Mouse (Mus musculus): ENCODE results near the gene Rhot2. TPM values are rescaled to one million over a fixed set of nuclear protein-coding genes. Genes with fewer than 3 reads are reported as not detected.
"Not testable (repeated sequence)": the region's sequence is repeated elsewhere in the genome, so short reads cannot be mapped to it uniquely, and the experiment has no call there.

The Rhot2 gene
- polyA plus RNA-seq, 1 experiment from 2014 or later, result 20.6 TPM

DNA sequence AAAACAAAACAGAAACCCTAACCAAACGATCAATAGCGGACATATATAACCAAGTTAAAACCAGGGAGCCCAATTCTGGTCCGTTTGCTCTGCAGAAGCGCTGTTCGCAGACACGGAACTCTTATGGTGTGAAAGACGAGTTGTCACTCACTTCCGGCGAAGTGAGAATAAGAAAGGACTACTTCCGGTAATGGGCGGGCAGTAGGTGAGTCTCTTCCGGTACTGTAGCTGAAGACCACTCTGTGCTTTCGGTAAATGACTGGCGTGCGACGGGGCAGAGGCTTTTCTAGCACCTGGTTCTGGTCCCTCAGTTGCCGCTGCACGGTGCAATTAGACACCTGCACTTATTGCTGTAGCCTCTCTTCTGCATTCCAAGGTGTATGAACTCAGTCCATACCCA lies 21.2 kb downstream of the Rhot2 start, which contains the start of gene Wdr24:
Gene Wdr24 (plus strand): TSS at position 176 of the 400 bp plus-strand sequence.
- peak; percentile 56; the same call in 1 of the 2 replicates for ATAC-seq (ENCODE audit: borderline replicate concordance, extremely low read depth, low FRiP score, low TSS enrichment)
- under 1% methylated on average over 18 of the region's 18 CpGs for WGBS
- H3K4me3 ChIP-seq, result peak within 1 kb of the TSS; percentile 51
- H3K27ac ChIP-seq, result peak within 1 kb of the TSS; percentile 45; the same call in 1 of the 2 replicates
- peak within 1 kb of the TSS; percentile 47 for H3K9ac ChIP-seq
- H3K36me3 ChIP-seq, result peaks cover 19% of the 10 kb centered on the region
- no peaks in the 10 kb centered on the region for H3K9me3 ChIP-seq
- peak within 1 kb of the TSS; percentile 74 for H3K4me2 ChIP-seq
- H3K4me1 ChIP-seq, result peaks cover 23% of the 10 kb centered on the region
- H3K27me3 ChIP-seq, result peaks cover 41% of the 10 kb centered on the region

DNA sequence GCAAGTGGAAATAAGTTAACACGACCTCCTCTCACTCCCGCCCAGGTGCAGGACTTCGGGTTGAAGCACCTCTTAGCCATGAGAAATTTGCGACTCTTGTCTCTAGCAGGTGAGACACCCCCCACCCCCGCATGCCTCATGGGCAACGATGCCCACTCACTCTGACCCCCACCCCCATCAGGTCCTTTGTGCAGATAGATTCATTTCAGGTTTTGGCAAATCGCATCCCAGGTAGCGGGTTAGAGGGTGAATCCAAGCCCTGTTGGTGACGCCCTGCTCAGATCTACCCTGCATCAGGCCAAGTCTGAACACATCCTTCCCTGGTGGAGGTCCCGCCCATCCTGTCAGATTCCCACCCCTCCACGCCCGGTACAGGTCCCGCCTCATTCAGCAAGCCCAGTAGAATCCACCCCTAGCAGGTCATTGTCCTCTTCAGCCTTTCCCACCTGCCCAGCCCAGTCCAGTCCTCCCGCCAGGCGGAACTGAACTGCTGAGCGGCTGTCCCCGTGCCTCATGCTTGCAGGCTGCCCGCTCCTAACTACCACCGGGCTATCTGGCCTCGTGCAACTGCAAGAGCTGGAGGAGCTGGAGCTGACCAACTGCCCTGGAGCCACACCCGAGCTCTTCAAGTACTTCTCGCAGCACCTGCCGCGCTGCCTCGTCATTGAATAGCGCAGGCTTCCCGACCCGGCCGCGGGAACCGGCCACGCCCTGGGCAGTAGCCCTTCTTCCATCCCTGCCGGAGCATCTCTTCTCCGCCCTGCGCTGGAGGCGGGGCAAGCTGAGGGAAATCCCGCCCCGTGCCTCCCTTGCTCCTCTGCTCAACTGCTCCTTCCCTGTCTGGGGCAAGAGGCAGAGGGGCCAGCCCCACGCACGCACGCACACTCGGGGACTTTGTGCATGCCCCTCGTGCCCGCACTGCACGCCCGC lies 25.5 kb downstream of the Rhot2 start:
- Histone ChIP-seq H3K27me3 (peaks cover 52% of the 10 kb centered on the region), H3K4me2 (0 out of 2 replicates have a peak overlapping the region, but pooled peaks have one; percentile 10)
- ATAC-seq (ENCODE audit: borderline replicate concordance, extremely low read depth, low FRiP score, low TSS enrichment), result no peak

DNA sequence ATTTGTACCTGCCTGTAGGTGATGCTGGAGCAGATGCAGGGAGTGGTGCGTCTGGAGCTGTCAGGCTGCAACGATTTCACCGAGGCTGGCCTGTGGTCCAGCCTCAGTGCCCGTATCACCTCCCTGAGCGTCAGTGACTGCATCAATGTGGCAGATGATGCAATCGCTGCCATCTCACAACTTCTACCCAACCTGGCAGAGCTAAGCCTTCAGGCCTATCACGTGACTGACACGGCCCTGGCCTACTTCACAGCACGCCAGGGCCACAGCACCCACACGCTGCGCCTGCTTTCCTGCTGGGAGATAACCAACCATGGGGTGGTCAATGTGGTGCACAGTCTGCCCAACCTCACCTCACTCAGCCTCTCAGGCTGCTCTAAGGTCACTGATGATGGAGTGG lies 27.0 kb downstream of the Rhot2 start:
- Histone ChIP-seq H3K4me3 (no peak overlapping the region), H3K9ac (no peak overlapping the region), H3K36me3 (no peaks in the 10 kb centered on the region), H3K4me2 (no peak overlapping the region), H3K4me1 (no peaks in the 10 kb centered on the region; the same call in 1 of the 2 replicates), H3K9me3 (no peaks in the 10 kb centered on the region), H3K27ac (no peak overlapping the region), H3K27me3 (peaks cover 56% of the 10 kb centered on the region)
- no peak for ATAC-seq (ENCODE audit: borderline replicate concordance, extremely low read depth, low FRiP score, low TSS enrichment)
- WGBS, result 76% methylated on average over 11 of the region's 11 CpGs

More for the DNA sequence above, 25.5 kb downstream of the Rhot2 start:
- WGBS, result 9% methylated on average over 46 of the region's 46 CpGs
- Histone ChIP-seq H3K9ac (no peak overlapping the region), H3K4me1 (peaks cover 4% of the 10 kb centered on the region), H3K36me3 (no peaks in the 10 kb centered on the region), H3K27ac (no peak overlapping the region), H3K9me3 (no peaks in the 10 kb centered on the region), H3K4me3 (no peak overlapping the region)

- Histone ChIP-seq H3K36me3 (no peaks in the 10 kb centered on the region), H3K27me3 (peaks cover 58% of the 10 kb centered on the region), H3K4me2 (no peak overlapping the region), H3K4me3 (no peak overlapping the region), H3K4me1 (peaks cover 16% of the 10 kb centered on the region), H3K27ac (no peak overlapping the region), H3K9me3 (no peaks in the 10 kb centered on the region), H3K9ac (no peak overlapping the region)
- 3% methylated on average over 20 of the region's 20 CpGs for WGBS
- no peak for ATAC-seq (ENCODE audit: borderline replicate concordance, extremely low read depth, low FRiP score, low TSS enrichment)
These were observed 31.2 kb downstream of the Rhot2 start for GRCm38 (mm10) chr17:25813471-25813870.

DNA sequence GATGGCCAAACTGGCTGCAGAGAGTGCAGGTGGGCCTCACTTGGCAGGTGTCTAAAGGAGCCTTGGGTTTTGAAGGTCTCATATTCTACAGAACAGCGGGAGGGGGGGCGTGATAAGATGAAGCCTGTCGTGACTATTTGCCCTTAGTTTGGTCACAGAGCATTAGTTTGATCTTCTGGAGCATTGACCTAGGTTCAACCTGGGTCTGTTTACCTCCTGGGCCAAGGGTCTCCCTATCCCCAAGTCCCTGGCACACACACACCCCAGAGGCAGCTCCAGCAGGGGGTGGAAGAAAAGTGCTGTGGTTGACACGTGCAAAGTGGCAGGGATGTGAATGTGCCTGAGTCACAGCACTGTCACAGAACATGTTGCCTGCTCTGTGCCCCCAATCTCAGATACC lies 33.8 kb downstream of the Rhot2 start:
- Histone ChIP-seq H3K9me3 (no peaks in the 10 kb centered on the region), H3K4me1 (peaks cover 16% of the 10 kb centered on the region), H3K4me2 (no peak overlapping the region), H3K9ac (no peak overlapping the region), H3K27me3 (peaks cover 54% of the 10 kb centered on the region), H3K36me3 (no peaks in the 10 kb centered on the region), H3K4me3 (no peak overlapping the region), H3K27ac (no peak overlapping the region)
- WGBS, result 65% methylated on average over 4 of the region's 4 CpGs
- ATAC-seq (ENCODE audit: borderline replicate concordance, extremely low read depth, low FRiP score, low TSS enrichment), result no peak

DNA sequence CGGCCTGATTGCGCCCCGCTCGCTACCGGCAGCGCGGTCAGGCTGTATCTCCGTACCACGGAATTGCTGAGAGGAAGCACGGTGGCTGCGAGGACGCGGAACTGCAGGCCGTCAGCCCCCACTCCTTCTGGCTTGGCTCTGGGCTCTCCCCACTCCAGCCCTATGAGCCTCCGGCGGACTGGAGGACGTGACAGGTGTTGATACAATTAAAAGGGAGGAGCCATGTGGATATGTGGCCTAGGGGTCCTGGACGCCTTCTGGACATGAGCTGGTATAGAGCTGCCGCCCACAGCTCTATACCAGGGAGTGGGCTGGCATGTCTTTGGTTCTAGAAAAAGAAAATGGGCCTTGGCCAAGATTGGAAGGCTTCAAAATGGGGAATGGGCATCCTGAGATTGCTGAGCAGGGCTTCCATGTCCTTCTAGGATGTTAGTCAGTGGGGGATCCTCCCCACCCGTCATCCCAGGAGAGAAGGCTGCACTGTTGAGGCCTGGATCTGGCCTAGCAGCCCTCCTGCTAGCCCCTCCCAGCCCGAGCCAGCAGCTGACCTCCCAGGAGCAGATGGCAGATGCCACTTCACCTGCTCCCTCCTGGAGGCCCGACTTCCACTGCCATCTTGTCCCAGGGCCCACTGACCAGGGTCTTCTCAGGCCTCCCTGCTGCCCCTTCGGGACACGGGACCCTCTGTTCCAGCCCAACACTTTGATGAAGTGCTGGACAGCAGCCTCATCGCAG lies 34.9 kb downstream of the Rhot2 start:
- Histone ChIP-seq H3K36me3 (no peaks in the 10 kb centered on the region), H3K9ac (peak overlapping the region; percentile 33), H3K9me3 (no peaks in the 10 kb centered on the region), H3K27ac (no peak overlapping the region), H3K4me1 (peaks cover 16% of the 10 kb centered on the region), H3K27me3 (peaks cover 54% of the 10 kb centered on the region), H3K4me2 (peak overlapping the region; percentile 94), H3K4me3 (peak overlapping the region; percentile 52)
- WGBS, result 7% methylated on average over 25 of the region's 25 CpGs
- ATAC-seq (ENCODE audit: borderline replicate concordance, extremely low read depth, low FRiP score, low TSS enrichment), result no peak

DNA sequence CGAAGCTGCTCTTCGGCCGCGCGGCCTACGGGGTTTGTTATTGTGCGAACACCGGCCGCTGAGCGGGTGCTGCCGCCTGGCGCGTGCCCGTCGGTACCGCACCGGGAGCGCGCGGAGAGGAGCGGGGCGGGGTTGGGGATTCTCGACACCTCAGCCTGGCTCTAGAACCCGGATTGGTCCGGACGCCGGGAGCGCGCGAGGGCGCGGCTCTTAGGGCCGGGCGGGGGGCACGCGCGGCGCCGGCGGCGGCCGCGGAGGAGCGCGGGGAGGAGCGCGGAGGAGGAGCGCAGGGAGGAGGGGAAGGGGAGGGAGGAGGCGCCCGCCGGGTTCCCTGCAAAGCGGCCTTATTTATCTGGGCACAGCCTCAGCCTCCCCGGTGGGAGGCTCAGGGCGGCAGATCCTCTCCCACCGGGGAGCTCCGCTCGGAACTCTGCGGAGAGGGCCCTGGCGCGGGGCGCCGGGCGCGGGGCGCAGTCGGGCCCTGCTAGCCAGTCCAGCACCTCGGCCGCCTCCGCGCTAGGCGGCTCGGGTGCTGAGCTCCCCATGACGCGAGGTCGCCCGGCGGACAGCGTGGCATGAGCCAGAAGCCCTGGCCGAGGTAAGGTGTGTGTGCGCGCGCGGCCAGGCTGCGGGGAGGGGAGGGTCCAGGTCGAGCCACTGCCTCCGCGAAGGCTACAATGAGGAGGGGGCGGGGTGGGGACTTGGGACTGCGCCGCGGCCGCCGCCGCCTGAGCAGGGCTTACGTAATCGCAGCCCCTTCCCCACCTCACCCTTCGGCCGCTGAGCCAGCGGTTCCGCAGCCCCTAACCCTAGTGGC lies 35.7 kb downstream of the Rhot2 start, which contains the start of gene Fbxl16:
Gene Fbxl16 (plus strand): TSS at position 297 of the 817 bp plus-strand sequence.
- Histone ChIP-seq H3K9ac (peak within 1 kb of the TSS; percentile 33), H3K27ac (no peak within 1 kb of the TSS), H3K9me3 (no peaks in the 10 kb centered on the region), H3K4me3 (peak within 1 kb of the TSS; percentile 52), H3K4me2 (peak within 1 kb of the TSS; percentile 94), H3K4me1 (peaks cover 16% of the 10 kb centered on the region), H3K27me3 (peaks cover 54% of the 10 kb centered on the region), H3K36me3 (no peaks in the 10 kb centered on the region)
- WGBS, result under 1% methylated on average over 72 of the region's 100 CpGs
- peak; percentile 66 for ATAC-seq (ENCODE audit: borderline replicate concordance, extremely low read depth, low FRiP score, low TSS enrichment)

- no peak overlapping the region; the same call in 1 of the 2 replicates for H3K4me3 ChIP-seq
- peak overlapping the region; percentile 94 for H3K4me2 ChIP-seq
These were observed 36.6 kb downstream of the Rhot2 start for GRCm38 (mm10) chr17:25808028-25808427.

DNA sequence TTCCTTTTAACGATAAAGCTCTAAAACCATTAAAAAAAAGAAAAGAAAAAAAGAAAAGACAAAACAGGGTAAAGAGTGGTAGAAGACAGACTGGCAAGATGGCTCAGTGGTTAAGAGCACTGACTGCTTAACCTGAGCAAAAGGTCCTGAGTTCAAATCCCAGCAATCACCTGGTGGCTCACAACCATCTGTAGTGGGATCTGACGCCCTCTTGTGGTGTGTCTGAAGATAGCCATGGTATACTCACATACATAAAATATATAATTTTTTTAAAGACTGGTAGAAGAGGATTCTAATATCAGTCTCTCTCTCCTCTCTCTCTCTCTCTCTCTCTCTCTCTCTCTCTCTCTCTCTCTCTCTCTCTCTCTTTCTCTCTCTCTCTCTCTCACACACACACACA lies 37.2 kb downstream of the Rhot2 start:
- H3K4me3 ChIP-seq; H3K9me3 ChIP-seq; H3K36me3 ChIP-seq; ATAC-seq (ENCODE audit: borderline replicate concordance, extremely low read depth, low FRiP score, low TSS enrichment); H3K27ac ChIP-seq; H3K4me2 ChIP-seq; H3K9ac ChIP-seq: not testable (repeated sequence)
- 31% methylated on average over 2 of the region's 2 CpGs for WGBS
- Histone ChIP-seq H3K27me3 (peaks cover 46% of the 10 kb centered on the region), H3K4me1 (peaks cover 16% of the 10 kb centered on the region)

More at GRCm38 (mm10) chr17:25808028-25808427, 36.6 kb downstream of the Rhot2 start:
- no peak overlapping the region for H3K9ac ChIP-seq
- WGBS, result 32% methylated on average over 5 of the region's 5 CpGs
- H3K36me3 ChIP-seq, result no peaks in the 10 kb centered on the region
- H3K27ac ChIP-seq, result no peak overlapping the region
- no peaks in the 10 kb centered on the region for H3K9me3 ChIP-seq
- peaks cover 16% of the 10 kb centered on the region for H3K4me1 ChIP-seq
- no peak for ATAC-seq (ENCODE audit: borderline replicate concordance, extremely low read depth, low FRiP score, low TSS enrichment)
- H3K27me3 ChIP-seq, result peaks cover 50% of the 10 kb centered on the region

DNA sequence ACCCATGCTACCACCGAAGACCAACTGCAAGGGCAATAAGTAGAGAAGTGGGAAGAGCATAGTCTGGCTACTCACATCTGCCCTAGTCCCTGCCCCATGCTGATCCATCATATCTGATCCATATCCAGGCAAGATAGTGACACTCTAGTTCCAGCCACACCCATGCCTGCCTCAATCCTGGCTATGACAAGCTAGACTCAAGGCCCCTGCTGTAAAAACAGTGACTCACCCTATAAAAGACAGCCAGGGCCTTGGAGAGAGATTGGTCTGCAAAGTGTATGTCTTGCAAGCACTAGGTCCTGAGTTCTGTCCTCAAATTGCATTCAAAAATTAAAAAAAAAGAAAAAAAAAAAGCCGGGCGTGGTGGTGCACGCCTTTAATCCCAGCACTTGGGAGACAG lies 38.1 kb downstream of the Rhot2 start:
- Histone ChIP-seq H3K27ac (no peak overlapping the region), H3K9ac (no peak overlapping the region), H3K27me3 (peaks cover 37% of the 10 kb centered on the region), H3K4me3 (no peak overlapping the region), H3K4me2 (no peak overlapping the region), H3K9me3 (no peaks in the 10 kb centered on the region), H3K4me1 (peaks cover 16% of the 10 kb centered on the region), H3K36me3 (no peaks in the 10 kb centered on the region)
- no peak for ATAC-seq (ENCODE audit: borderline replicate concordance, extremely low read depth, low FRiP score, low TSS enrichment)
- WGBS, result 67% methylated on average over 4 of the region's 4 CpGs

GRCm38 (mm10) chr17:25802825-25803517 lies 41.7 kb downstream of the Rhot2 start:
- ATAC-seq (ENCODE audit: borderline replicate concordance, extremely low read depth, low FRiP score, low TSS enrichment), result no peak
- H3K36me3 ChIP-seq, result no peaks in the 10 kb centered on the region
- H3K27me3 ChIP-seq, result peaks cover 2% of the 10 kb centered on the region
- H3K9ac ChIP-seq, result no peak overlapping the region
- H3K27ac ChIP-seq, result no peak overlapping the region
- no peak overlapping the region for H3K4me2 ChIP-seq
- no peaks in the 10 kb centered on the region for H3K4me1 ChIP-seq
- WGBS, result 9% methylated on average over 10 of the region's 10 CpGs
- no peaks in the 10 kb centered on the region for H3K9me3 ChIP-seq
- no peak overlapping the region for H3K4me3 ChIP-seq

All from lung, embryonic 15.5 days (tissue).